Mouse (Mus musculus): ENCODE data around the gene Zfp607b. TPM values are rescaled to one million over a fixed set of nuclear protein-coding genes. Genes with fewer than 3 reads are reported as not detected.

Gene Zfp607b
- total RNA-seq, 2 experiments from 2014 or later, result 0.44 to 0.60 TPM

Other genes starting within 250 kb of the Zfp607b start
- under 1 TPM; 0.22 to 0.41 TPM for gene Sptbn4, start 241.7 kb upstream of the Zfp607b start, total RNA-seq (2021)
- 10 to 100 TPM; 29.9 to 31.8 TPM for gene Blvrb, start 241.4 kb upstream of the Zfp607b start, total RNA-seq (2021)
- 1 to 10 TPM; 8.3 to 8.4 TPM for gene Sertad3, start 215.6 kb upstream of the Zfp607b start, total RNA-seq (2021)
- 10 to 100 TPM in 1 of 2 experiments, 1 to 10 TPM in 1; 9.5 to 11.5 TPM for gene Sertad1, start 202.4 kb upstream of the Zfp607b start, total RNA-seq (2021)
- under 1 TPM; 0.95 to 0.97 TPM for gene Prx, start 190.0 kb upstream of the Zfp607b start, total RNA-seq (2021)
- under 1 TPM; 0.14 to 0.17 TPM for gene Hipk4, start 166.1 kb upstream of the Zfp607b start, total RNA-seq (2021)
- 10 to 100 TPM; 26.0 to 29.0 TPM for gene Pld3, start 136.1 kb upstream of the Zfp607b start, total RNA-seq (2021)
- gene 2310022A10Rik, start 136.1 kb upstream of the Zfp607b start, total RNA-seq (2021), result 10 to 100 TPM; 67.6 to 69.0 TPM
- gene Akt2, start 97.8 kb upstream of the Zfp607b start, total RNA-seq (2021), result 100 to 1,000 TPM; 172 to 194 TPM
- not detected for gene Ttc9b, start 35.4 kb upstream of the Zfp607b start, total RNA-seq (2021)
- 10 to 100 TPM; 20.6 to 23.1 TPM for gene Map3k10, start 14.7 kb upstream of the Zfp607b start, total RNA-seq (2021)
- gene Zfp60, start 42.0 kb downstream of the Zfp607b start, total RNA-seq (2021), result 1 to 10 TPM; 7.9 to 8.3 TPM
- 1 to 10 TPM; 4.4 to 4.9 TPM for gene Zfp626, start 117.9 kb downstream of the Zfp607b start, total RNA-seq (2021)
- gene Zfp59, start 149.3 kb downstream of the Zfp607b start, total RNA-seq (2021), result 1 to 10 TPM; 2.4 to 2.7 TPM
- 1 to 10 TPM; 3.3 to 3.9 TPM for gene Zfp607a, start 168.2 kb downstream of the Zfp607b start, total RNA-seq (2021)
- 1 to 10 TPM; 4.4 to 5.3 TPM for gene Zfp974, start 240.1 kb downstream of the Zfp607b start, total RNA-seq (2021)

Measured in heart, postnatal 36 days (tissue).